Mouse (Mus musculus) lung, embryonic 14.5 days (tissue): Measurements from ENCODE around the gene Bend3. TPM values are rescaled to one million over a fixed set of nuclear protein-coding genes. Genes with fewer than 3 reads are reported as not detected.

Experiments used
- ATAC-seq: fragments of 200-750 bp; cut with Nextera tagmentation; 2 replicates; pipeline ENCODE4 v1.8.0; 2017; ENCODE audit warnings: mild to moderate bottlenecking, moderate TSS enrichment, moderate library complexity; ENCODE audit not compliant: insufficient read depth
- DNase-seq: peaks from one replicate; pipeline ENCODE4 v3.0.0-alpha.2; 2015
- H3K27ac ChIP-seq: fragments of 300-500 bp; sonication (generic); 2 replicates; pipeline ENCODE4 v1.5.1; 2014; ENCODE audit warnings: low read depth, mild to moderate bottlenecking, moderate library complexity
- H3K27me3 ChIP-seq: fragments of 300-500 bp; sonication (generic); 2 replicates; pipeline ENCODE4 v1.6.1; 2014; ENCODE audit warnings: low read length, control low read depth; ENCODE audit not compliant: insufficient read depth
- H3K36me3 ChIP-seq: fragments of 300-500 bp; sonication (generic); 2 replicates; pipeline ENCODE4 v1.6.1; 2014; ENCODE audit warnings: control low read depth; ENCODE audit not compliant: insufficient read depth
- H3K4me1 ChIP-seq: fragments of 300-500 bp; sonication (generic); 2 replicates; pipeline ENCODE4 v1.6.1; 2014; ENCODE audit warnings: antibody characterized with exemption, control low read depth; ENCODE audit not compliant: insufficient read depth
- H3K4me2 ChIP-seq: fragments of 300-500 bp; sonication (generic); 2 replicates; pipeline ENCODE4 v1.6.1; 2014; ENCODE audit warnings: mild to moderate bottlenecking
- H3K4me3 ChIP-seq: fragments of 300-500 bp; sonication (generic); 2 replicates; pipeline ENCODE4 v1.5.1; 2014; ENCODE audit warnings: low read depth, low read length
- H3K9ac ChIP-seq: fragments of 300-500 bp; sonication (generic); 2 replicates; pipeline ENCODE4 v1.6.1; 2014
- H3K9me3 ChIP-seq: fragments of 300-500 bp; sonication (generic); 2 replicates; pipeline ENCODE4 v1.6.1; 2016; ENCODE audit warnings: low read depth, low read length, control low read depth
- CTCF ChIP-seq: IDR thresholded peaks from 2 replicates; pipeline ENCODE4 v1.5.1; 2016; ENCODE audit warnings: antibody characterized with exemption, low read depth
- WGBS: fragments of 180-500 bp; shearing (Covaris S2); extraction: QIAGEN DNeasy Blood & Tissue Kit; methylation state at CpG from one replicate; pipeline ENCODE4 v1.1.7; 2014; 5-methylcytosine and 5-hydroxymethylcytosine counted together
- polyA plus RNA-seq: library from polyadenylated mRNA; unstranded; fragments of >200 nt; fragmentation: Nextera tagmentation; extraction: Ambion mirVana; gene quantifications from 2 replicates; pipeline ENCODE4 v1.2.1, GENCODE M21; 2014

Bend3 gene
- polyA plus RNA-seq, 1 experiment from 2014 or later = 8.4 TPM

DNA sequence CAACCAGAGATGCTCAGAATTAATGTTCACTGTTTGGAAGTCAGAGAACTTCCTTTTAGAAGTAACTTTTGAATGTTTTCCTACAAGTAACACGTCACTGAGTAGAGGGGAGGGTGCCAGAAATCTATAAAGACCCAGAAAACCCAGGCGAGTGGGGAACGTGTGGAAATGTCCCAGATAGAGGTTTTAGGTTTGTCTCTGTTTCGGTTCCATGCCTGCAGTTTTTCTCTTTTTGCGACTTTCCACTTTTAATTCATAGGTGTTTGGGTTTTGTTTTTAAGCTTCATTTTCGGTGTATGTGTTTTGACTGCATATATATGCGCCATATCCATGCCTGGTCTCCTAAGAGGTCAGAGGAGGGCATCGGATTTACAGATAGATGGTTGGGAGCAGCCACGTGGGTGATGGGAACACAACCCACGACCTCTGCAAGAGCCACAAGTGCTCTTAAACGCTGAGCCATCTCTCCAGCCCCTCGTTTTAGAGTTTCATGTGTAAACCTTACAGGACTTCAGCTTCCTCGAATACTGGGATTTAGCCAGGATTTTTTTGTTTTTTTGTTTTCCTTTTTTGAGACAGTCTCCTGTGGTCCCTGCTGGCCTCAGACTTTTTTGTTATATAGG, 1.7 kb downstream of the Bend3 start:
- H3K9me3 ChIP-seq = no peaks in the 10 kb centered on the region
- H3K4me2 ChIP-seq = peak overlapping the region; percentile 91
- no peak for TF ChIP-seq CTCF
- DNase-seq = peak; percentile 17
- H3K9ac ChIP-seq = peak overlapping the region; percentile 97
- H3K36me3 ChIP-seq = no peaks in the 10 kb centered on the region
- no peaks in the 10 kb centered on the region for H3K27me3 ChIP-seq
- 6% methylated on average over 13 of the region's 13 CpGs for WGBS
- peak overlapping the region; percentile 98 for H3K27ac ChIP-seq
- no peak for ATAC-seq
- H3K4me3 ChIP-seq = peak overlapping the region; percentile 82
- peaks cover 16% of the 10 kb centered on the region for H3K4me1 ChIP-seq

DNA sequence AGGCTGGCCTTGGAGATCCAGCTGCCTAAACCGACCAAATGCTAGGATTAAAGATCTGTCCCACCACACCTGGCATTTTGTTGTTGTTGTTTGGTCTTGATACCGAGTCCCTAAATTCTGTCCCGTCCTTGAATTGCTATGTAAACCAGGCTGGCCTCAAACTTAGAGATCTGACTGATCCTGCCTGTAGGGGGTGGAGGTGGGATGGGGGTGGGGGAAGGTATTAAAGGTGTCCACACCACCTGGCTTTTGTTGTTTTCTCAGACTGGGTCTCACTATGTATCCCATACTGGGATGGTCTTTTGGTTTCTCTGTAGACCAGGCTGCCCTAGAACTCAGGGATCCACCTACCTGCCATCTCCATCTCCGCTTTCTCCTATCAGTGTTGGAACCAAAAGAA, 2.5 kb downstream of the Bend3 start:
- Histone ChIP-seq H3K27me3 (no peaks in the 10 kb centered on the region), H3K4me1 (peaks cover 16% of the 10 kb centered on the region), H3K4me2 (peak overlapping the region; percentile 91), H3K9me3 (no peaks in the 10 kb centered on the region), H3K9ac (no peak overlapping the region), H3K4me3 (no peak overlapping the region), H3K36me3 (no peaks in the 10 kb centered on the region), H3K27ac (no peak overlapping the region)
- WGBS = 33% methylated on average over 4 of the region's 4 CpGs
- no peak for TF ChIP-seq CTCF
- DNase-seq = no peak
- ATAC-seq = no peak

DNA sequence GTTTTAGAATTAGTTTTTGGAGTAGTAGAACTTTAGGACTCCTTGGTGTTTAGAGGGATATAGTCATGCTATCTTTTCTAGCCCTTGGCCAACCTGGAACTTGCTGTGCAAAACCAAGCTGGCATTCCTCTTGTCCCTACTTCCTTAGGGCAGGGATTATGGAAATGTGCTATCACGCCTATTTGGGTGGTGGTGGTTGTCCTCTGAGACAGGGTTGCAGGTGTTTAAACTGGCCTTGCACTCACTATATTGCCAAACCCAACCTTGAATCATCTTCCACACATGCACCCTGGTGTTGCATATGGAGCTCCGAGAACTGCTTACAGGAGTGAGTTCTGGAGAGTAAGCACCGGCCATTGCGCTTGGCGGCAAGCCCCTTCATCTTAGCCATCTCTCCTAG, 3.4 kb downstream of the Bend3 start:
- Histone ChIP-seq H3K27ac (no peak overlapping the region), H3K9me3 (no peaks in the 10 kb centered on the region), H3K4me1 (peaks cover 16% of the 10 kb centered on the region), H3K36me3 (no peaks in the 10 kb centered on the region), H3K9ac (no peak overlapping the region), H3K4me2 (no peak overlapping the region), H3K27me3 (no peaks in the 10 kb centered on the region), H3K4me3 (no peak overlapping the region)
- DNase-seq (no peak), ATAC-seq (no peak)
- no peak for TF ChIP-seq CTCF
- 88% methylated on average over 5 of the region's 5 CpGs for WGBS

DNA sequence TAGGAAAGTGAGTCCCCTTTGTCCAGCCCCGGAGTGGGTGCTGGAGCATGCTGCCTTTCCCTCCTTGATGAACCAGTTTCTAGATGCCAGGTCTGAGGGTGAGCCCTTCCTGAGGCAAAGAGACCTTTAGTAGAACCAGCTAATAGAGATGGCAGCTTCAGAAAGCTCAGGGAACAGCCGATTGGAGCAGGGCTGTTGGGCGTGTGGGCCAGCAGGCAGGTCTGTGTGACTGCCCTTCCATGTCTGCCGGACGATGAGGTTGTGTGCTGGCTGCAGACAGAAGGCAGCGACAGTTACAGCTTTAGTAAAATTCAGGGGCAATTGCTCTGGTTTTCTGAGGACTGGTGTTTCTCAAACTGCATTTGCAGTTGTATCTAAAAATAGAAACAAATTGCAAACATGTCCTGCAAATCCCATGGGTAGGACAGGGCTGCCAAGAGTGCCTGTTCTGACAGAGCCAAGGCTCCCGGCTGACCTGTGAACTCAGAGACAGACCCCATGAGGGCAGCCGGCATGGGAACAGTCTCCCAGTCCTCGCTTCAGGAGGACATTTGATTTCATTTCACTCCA, 4.9 kb downstream of the Bend3 start:
- H3K27me3 ChIP-seq = no peaks in the 10 kb centered on the region
- TF ChIP-seq CTCF = no peak
- H3K9ac ChIP-seq = peak overlapping the region; percentile 41; the same call in 1 of the 2 replicates
- H3K36me3 ChIP-seq = no peaks in the 10 kb centered on the region
- H3K4me1 ChIP-seq = peaks cover 16% of the 10 kb centered on the region
- ATAC-seq (no peak), DNase-seq (peak; percentile 41)
- WGBS = 39% methylated on average over 9 of the region's 9 CpGs
- peak overlapping the region; percentile 41 for H3K4me2 ChIP-seq
- no peaks in the 10 kb centered on the region for H3K9me3 ChIP-seq
- no peak overlapping the region for H3K4me3 ChIP-seq
- peak overlapping the region; percentile 80 for H3K27ac ChIP-seq

DNA sequence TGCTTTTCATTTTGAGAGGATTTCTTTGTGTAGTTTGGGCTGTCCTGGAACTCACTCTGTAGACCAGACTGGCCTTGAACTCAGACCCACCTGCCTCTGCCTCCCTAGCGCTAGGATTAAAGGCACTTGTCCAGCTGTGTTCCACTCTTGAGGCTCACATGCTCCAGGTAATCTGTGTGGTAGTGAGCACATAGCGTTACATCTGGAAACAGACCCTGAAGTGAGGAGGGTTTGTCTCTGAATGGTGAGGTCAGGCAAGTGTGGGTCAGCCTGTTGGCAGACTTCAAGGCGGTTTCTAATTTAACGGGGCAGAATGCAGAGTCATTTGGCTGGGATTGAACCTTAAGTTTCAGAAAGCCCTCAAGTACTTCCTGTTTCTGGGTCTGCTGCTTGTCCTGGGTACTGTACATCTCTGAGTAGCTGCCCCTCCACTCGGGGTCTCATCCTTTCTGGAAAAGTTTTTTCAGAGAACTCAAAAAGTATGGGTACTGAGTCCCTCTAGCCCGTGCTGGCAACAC, 7.2 kb downstream of the Bend3 start:
- no peaks in the 10 kb centered on the region for H3K27me3 ChIP-seq
- H3K36me3 ChIP-seq = no peaks in the 10 kb centered on the region
- no peak overlapping the region for H3K27ac ChIP-seq
- ATAC-seq = no peak
- H3K9me3 ChIP-seq = no peaks in the 10 kb centered on the region
- no peak for DNase-seq
- H3K9ac ChIP-seq = no peak overlapping the region
- WGBS = 80% methylated on average over 6 of the region's 6 CpGs
- H3K4me1 ChIP-seq = peaks cover 11% of the 10 kb centered on the region
- TF ChIP-seq CTCF = no peak
- H3K4me2 ChIP-seq = no peak overlapping the region
- H3K4me3 ChIP-seq = no peak overlapping the region

DNA sequence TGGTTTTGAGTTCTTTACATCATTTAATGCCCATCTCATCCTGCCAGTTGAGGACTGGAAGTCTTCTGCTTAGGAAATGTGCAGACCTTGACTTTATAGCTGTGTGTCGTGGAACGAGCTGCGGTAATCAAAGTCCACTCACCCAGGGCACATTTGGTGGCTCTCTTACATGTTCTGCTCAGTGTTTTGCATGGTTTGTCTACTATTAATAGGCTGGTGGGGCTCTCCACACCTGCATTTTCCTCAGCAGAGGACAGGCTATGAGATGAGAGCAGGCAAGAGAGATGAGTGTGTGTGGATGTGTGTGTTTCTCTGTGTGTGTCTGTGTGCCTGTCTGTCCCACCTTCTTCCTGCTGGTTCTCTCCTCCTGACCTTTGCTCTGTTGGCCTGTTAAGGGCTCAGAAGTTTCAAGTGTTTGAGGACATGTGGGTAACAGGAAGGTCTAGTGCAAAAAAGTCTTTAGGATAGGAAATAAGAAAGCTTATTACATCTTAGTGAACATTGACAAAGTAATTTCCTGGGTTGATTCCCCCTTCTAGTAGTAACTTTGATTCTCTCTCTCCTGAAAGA, 8.9 kb downstream of the Bend3 start:
- DNase-seq (no peak), ATAC-seq (no peak)
- Histone ChIP-seq H3K27me3 (no peaks in the 10 kb centered on the region), H3K36me3 (no peaks in the 10 kb centered on the region), H3K27ac (no peak overlapping the region), H3K9ac (no peak overlapping the region), H3K4me3 (no peak overlapping the region), H3K9me3 (no peaks in the 10 kb centered on the region), H3K4me2 (no peak overlapping the region), H3K4me1 (peaks cover 8% of the 10 kb centered on the region)
- 78% methylated on average over 3 of the region's 3 CpGs for WGBS
- no peak for TF ChIP-seq CTCF

DNA sequence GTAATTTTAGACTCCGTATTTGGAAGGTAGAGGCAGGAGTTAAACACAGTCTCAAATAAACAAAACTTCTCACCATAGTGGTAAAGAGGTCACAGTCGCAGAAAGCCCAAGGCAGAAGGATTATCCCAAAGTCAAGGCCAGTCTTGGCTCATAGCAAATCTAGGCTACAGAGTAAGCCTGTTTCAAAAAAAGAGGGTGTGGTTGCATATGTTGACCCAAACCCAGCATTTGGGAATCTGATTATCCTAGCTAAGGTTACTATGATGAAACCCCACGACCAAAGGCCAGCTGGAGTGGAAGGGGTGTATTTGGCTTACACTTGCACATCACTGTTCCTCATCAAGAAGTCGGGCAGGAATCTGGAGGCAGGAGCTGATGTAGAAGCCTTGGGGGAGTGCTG, 9.6 kb downstream of the Bend3 start:
- no peak overlapping the region for H3K4me2 ChIP-seq
- no peaks in the 10 kb centered on the region for H3K27me3 ChIP-seq
- no peak overlapping the region for H3K4me3 ChIP-seq
- H3K9me3 ChIP-seq = no peaks in the 10 kb centered on the region
- ATAC-seq (no peak), DNase-seq (no peak)
- H3K36me3 ChIP-seq = no peaks in the 10 kb centered on the region
- 68% methylated on average over 4 of the region's 4 CpGs for WGBS
- no peak overlapping the region for H3K27ac ChIP-seq
- TF ChIP-seq CTCF = no peak
- peaks cover 4% of the 10 kb centered on the region; the same call in 1 of the 2 replicates for H3K4me1 ChIP-seq
- no peak overlapping the region for H3K9ac ChIP-seq
